Mouse (Mus musculus) ES-Bruce4 (cell line): Measurements from ENCODE around the gene Med13. TPM values are rescaled to one million over a fixed set of nuclear protein-coding genes. Genes with fewer than 3 reads are reported as not detected.

Experiments
- H3K27ac ChIP-seq: 2 replicates; pipeline ENCODE4 v1.5.1; 2012; ENCODE audit warnings: low read length, inconsistent platforms; ENCODE audit not compliant: insufficient read depth
- H3K27me3 ChIP-seq: 2 replicates; pipeline ENCODE4 v1.6.1; 2012; ENCODE audit warnings: mild to moderate bottlenecking, low read length, inconsistent platforms; ENCODE audit not compliant: control insufficient read depth, poor library complexity, insufficient read depth, severe bottlenecking
- H3K36me3 ChIP-seq: 2 replicates; pipeline ENCODE4 v1.6.1; 2012; ENCODE audit warnings: inconsistent platforms, mild to moderate bottlenecking, low read length, moderate library complexity; ENCODE audit not compliant: control insufficient read depth, poor library complexity, insufficient read depth, severe bottlenecking
- H3K4me1 ChIP-seq: one replicate; pipeline ENCODE4 v1.8.1; 2011; ENCODE audit warnings: low read length; ENCODE audit not compliant: control insufficient read depth, insufficient read depth
- H3K4me3 ChIP-seq: 2 replicates; pipeline ENCODE4 v1.5.1; 2011; ENCODE audit warnings: low read depth, mild to moderate bottlenecking, low read length
- H3K9ac ChIP-seq: 2 replicates; pipeline ENCODE4 v1.6.1; 2012; ENCODE audit warnings: low read depth, mild to moderate bottlenecking, inconsistent platforms; ENCODE audit not compliant: poor library complexity, severe bottlenecking
- H3K9me3 ChIP-seq: replicated peaks from 2 replicates; pipeline ENCODE4 v1.6.1; 2012; ENCODE audit warnings: mild to moderate bottlenecking, low read length, inconsistent platforms; ENCODE audit not compliant: control insufficient read depth, poor library complexity, insufficient read depth, severe bottlenecking
- CTCF ChIP-seq: IDR thresholded peaks from one replicate; pipeline ENCODE4 v1.8.1; 2011; ENCODE audit warnings: low read depth, low read length
- EP300 ChIP-seq: IDR thresholded peaks from 2 replicates; pipeline ENCODE4 v1.6.1; 2011; ENCODE audit warnings: low read depth, low read length; ENCODE audit not compliant: insufficient read depth
- POLR2A ChIP-seq: IDR thresholded peaks from one replicate; pipeline ENCODE4 v1.8.1; 2011; ENCODE audit warnings: low read length; ENCODE audit not compliant: insufficient read depth
- polyA plus RNA-seq: library from polyadenylated mRNA; stranded (reverse); fragments of >200 nt; gene quantifications from 2 replicates; pipeline ENCODE4 v1.2.4, GENCODE M21; 2011; ENCODE audit warnings: low read depth; ENCODE audit not compliant: missing spikeins, insufficient read depth, insufficient read length

Med13 gene
- polyA plus RNA-seq, 1 experiment: 58.7 TPM

- Histone ChIP-seq H3K4me1 (no peaks in the 10 kb centered on the region), H3K4me3 (no peak overlapping the region), H3K27me3 (no peaks in the 10 kb centered on the region), H3K9me3 (no peaks in the 10 kb centered on the region), H3K36me3 (no peaks in the 10 kb centered on the region), H3K9ac (no peak overlapping the region), H3K27ac (no peak overlapping the region)
- no peak for TF ChIP-seq POLR2A
- TF ChIP-seq EP300: no peak
- TF ChIP-seq CTCF: no peak
Observed at GRCm38 (mm10) chr11:86396518-86396917, 39.1 kb upstream of the Med13 start.

- TF ChIP-seq EP300: no peak
- TF ChIP-seq CTCF: peak; percentile 39
- no peak overlapping the region for H3K4me3 ChIP-seq
- no peaks in the 10 kb centered on the region for H3K4me1 ChIP-seq
- no peak overlapping the region; the same call in 1 of the 2 replicates for H3K9ac ChIP-seq
- no peaks in the 10 kb centered on the region for H3K27me3 ChIP-seq
- H3K27ac ChIP-seq: no peak overlapping the region
- H3K9me3 ChIP-seq: no peaks in the 10 kb centered on the region
- no peaks in the 10 kb centered on the region for H3K36me3 ChIP-seq
Observed at GRCm38 (mm10) chr11:86395513-86396125, 38.2 kb upstream of the Med13 start.

- H3K36me3 ChIP-seq: no peaks in the 10 kb centered on the region
- no peak for TF ChIP-seq EP300
- TF ChIP-seq CTCF: no peak
- no peak overlapping the region for H3K4me3 ChIP-seq
- H3K27ac ChIP-seq: no peak overlapping the region
- no peaks in the 10 kb centered on the region for H3K4me1 ChIP-seq
- H3K9ac ChIP-seq: no peak overlapping the region
- H3K27me3 ChIP-seq: no peaks in the 10 kb centered on the region
- H3K9me3 ChIP-seq: no peaks in the 10 kb centered on the region
Observed at GRCm38 (mm10) chr11:86395100-86395499, 37.7 kb upstream of the Med13 start.

- Histone ChIP-seq H3K4me1 (no peaks in the 10 kb centered on the region), H3K4me3 (no peak overlapping the region), H3K9ac (no peak overlapping the region), H3K27me3 (no peaks in the 10 kb centered on the region), H3K27ac (no peak overlapping the region), H3K9me3 (no peaks in the 10 kb centered on the region), H3K36me3 (no peaks in the 10 kb centered on the region)
- TF ChIP-seq CTCF (no peak), EP300 (no peak), POLR2A (no peak)
Observed at GRCm38 (mm10) chr11:86391687-86392086, 34.3 kb upstream of the Med13 start.

GRCm38 (mm10) chr11:86390308-86390707 is 32.9 kb upstream of the Med13 start:
- no peaks in the 10 kb centered on the region for H3K4me1 ChIP-seq
- H3K9ac ChIP-seq: no peak overlapping the region
- TF ChIP-seq CTCF (no peak), EP300 (no peak), POLR2A (no peak)

GRCm38 (mm10) chr11:86389506-86389905 is 32.1 kb upstream of the Med13 start:
- H3K36me3 ChIP-seq: no peaks in the 10 kb centered on the region
- no peak overlapping the region for H3K9ac ChIP-seq
- H3K4me3 ChIP-seq: no peak overlapping the region
- H3K9me3 ChIP-seq: no peaks in the 10 kb centered on the region
- TF ChIP-seq EP300: no peak
- no peaks in the 10 kb centered on the region for H3K4me1 ChIP-seq
- H3K27me3 ChIP-seq: no peaks in the 10 kb centered on the region
- H3K27ac ChIP-seq: no peak overlapping the region

More at GRCm38 (mm10) chr11:86390308-86390707, 32.9 kb upstream of the Med13 start:
- no peaks in the 10 kb centered on the region for H3K36me3 ChIP-seq
- no peak overlapping the region for H3K4me3 ChIP-seq
- H3K9me3 ChIP-seq: no peaks in the 10 kb centered on the region
- no peak overlapping the region for H3K27ac ChIP-seq
- no peaks in the 10 kb centered on the region for H3K27me3 ChIP-seq

GRCm38 (mm10) chr11:86388821-86389480 is 31.5 kb upstream of the Med13 start:
- Histone ChIP-seq H3K4me3 (no peak overlapping the region), H3K4me1 (no peaks in the 10 kb centered on the region), H3K27me3 (no peaks in the 10 kb centered on the region), H3K9ac (no peak overlapping the region), H3K9me3 (no peaks in the 10 kb centered on the region), H3K27ac (no peak overlapping the region), H3K36me3 (no peaks in the 10 kb centered on the region)
- TF ChIP-seq EP300: no peak
- no peak for TF ChIP-seq CTCF
- no peak for TF ChIP-seq POLR2A
